Mouse (Mus musculus): ENCODE measurements at regions not wholly inside any gene's neighbourhood (a gene's known extent, or its start where the extent isn't known, plus 50 kb on each side); places are given as distances from the start of the nearest gene placed in this dataset.

- DNase-seq (ENCODE audit: low spot score in 2 of 2): peak in 1 of 2 experiments; percentile 50
Measured at GRCm38 (mm10) chr10:54448352-54449043, 372.1 kb upstream of the Man1a start.

DNA sequence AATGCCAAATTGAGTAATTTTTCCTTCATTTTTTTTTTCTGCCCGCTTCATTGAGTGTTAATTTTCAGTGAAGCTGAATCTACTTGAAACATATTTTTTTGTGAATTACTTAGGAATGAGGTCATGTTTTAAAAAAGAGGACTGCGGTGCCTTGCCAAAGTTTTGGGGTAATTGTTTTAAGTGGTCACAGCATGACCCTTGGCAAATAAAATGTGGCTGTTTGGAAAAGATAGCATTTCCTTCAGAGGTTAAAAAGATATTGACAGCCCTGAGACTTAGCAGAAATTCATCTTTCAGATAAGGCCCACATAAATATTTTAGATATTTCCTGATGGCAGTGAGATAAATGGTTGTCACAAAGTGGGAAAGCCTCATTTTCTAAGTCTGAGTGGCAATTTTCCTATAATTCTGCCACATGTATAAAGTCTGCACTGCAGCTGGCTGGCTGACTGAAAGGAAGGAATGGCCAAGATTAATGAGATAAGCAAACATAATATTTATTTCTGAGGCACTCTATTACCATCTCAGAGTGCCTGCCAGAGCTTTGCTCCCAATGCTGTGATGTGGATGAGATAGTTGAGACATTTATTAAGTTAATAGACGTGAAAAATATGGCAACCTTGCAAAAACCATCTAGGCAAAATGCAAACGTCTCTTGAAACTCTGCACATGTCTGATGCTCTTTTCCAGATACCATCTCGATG, 327.0 kb upstream of the Man1a start:
- DNase-seq (ENCODE audit: low spot score in 2 of 2): no peak
- intact Hi-C loops (cut with DNase I): no loop called here

More at GRCm38 (mm10) chr10:54448352-54449043, 372.1 kb upstream of the Man1a start:
- intact Hi-C loops (cut with DNase I): no loop called here

- intact Hi-C loops (cut with DNase I): no loop called here
- DNase-seq (ENCODE audit: low spot score in 2 of 2): no peak
Measured at GRCm38 (mm10) chr10:54383751-54384150, 307.3 kb upstream of the Man1a start.

- intact Hi-C loops (cut with DNase I): no loop called here
- peak; percentile 14 to 30 for DNase-seq (ENCODE audit: low spot score in 2 of 2)
Measured at GRCm38 (mm10) chr10:54381530-54381929, 305.1 kb upstream of the Man1a start.

DNA sequence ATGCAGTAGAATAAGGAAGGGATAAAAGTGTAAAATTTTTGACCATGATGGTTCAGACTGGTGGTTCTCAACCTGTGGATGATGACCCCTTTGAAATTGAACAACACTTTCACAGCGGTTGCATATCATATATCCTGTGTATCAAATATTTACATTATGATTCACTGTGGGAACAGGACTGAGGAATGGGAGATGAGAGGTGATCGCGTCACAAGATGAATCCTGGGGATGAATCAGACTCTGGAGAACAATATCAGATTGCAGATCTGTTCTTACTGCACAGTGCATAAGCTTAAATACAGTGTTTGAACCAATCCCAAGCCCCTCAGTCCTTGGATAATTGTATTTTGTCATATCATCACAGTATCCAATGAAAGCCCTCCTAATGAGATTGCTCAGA, 292.7 kb upstream of the Man1a start:
- intact Hi-C loops (cut with DNase I): no loop called here
- no peak for DNase-seq (ENCODE audit: low spot score in 2 of 2)

GRCm38 (mm10) chr10:54365315-54365714, 288.9 kb upstream of the Man1a start:
- intact Hi-C loops (cut with DNase I): no loop called here
- DNase-seq (ENCODE audit: low spot score in 2 of 2): no peak

- intact Hi-C loops (cut with DNase I): no loop called here
- DNase-seq (ENCODE audit: low spot score in 2 of 2): no peak
Measured at GRCm38 (mm10) chr10:54337234-54337633, 260.8 kb upstream of the Man1a start.
